Mouse (Mus musculus) hindbrain, embryonic 16.5 days (tissue): ENCODE results near the gene Gm9112. TPM values are rescaled to one million over a fixed set of nuclear protein-coding genes. Genes with fewer than 3 reads are reported as not detected.
A peak's percentile ranks its signal among the peaks of the same experiment; 100 is the strongest.
"Not testable (repeated sequence)": the region's sequence is repeated elsewhere in the genome, so short reads cannot be mapped to it uniquely, and the experiment has no call there.

ENCODE experiments used
- ATAC-seq: fragments of 200-750 bp; cut with Nextera tagmentation; 2 replicates; pipeline ENCODE4 v1.8.0; 2017; ENCODE audit warnings: moderate TSS enrichment, moderate library complexity
- H3K27ac ChIP-seq: fragments of 300-500 bp; sonication (generic); 2 replicates; pipeline ENCODE4 v1.5.1; 2014; ENCODE audit warnings: low read depth, mild to moderate bottlenecking, control low read depth, low read length, moderate library complexity
- H3K27me3 ChIP-seq: fragments of 300-500 bp; sonication (generic); replicated peaks from 2 replicates; pipeline ENCODE4 v1.6.1; 2014; ENCODE audit warnings: low read length; ENCODE audit not compliant: control insufficient read depth, insufficient read depth
- H3K36me3 ChIP-seq: fragments of 300-500 bp; sonication (generic); 2 replicates; pipeline ENCODE4 v1.6.1; 2014; ENCODE audit warnings: mild to moderate bottlenecking, low read length, moderate library complexity, mixed read lengths; ENCODE audit not compliant: control insufficient read depth, insufficient read depth
- H3K4me1 ChIP-seq: fragments of 300-500 bp; sonication (generic); 2 replicates; pipeline ENCODE4 v1.6.1; 2014; ENCODE audit warnings: low read depth, low read length; ENCODE audit not compliant: control insufficient read depth, insufficient read depth
- H3K4me2 ChIP-seq: fragments of 300-500 bp; sonication (generic); 2 replicates; pipeline ENCODE4 v1.6.1; 2014; ENCODE audit warnings: mild to moderate bottlenecking, low read length, control low read depth, moderate library complexity
- H3K4me3 ChIP-seq: fragments of 300-500 bp; sonication (generic); 2 replicates; pipeline ENCODE4 v1.5.1; 2014; ENCODE audit warnings: mild to moderate bottlenecking, low read length, control low read depth, moderate library complexity
- H3K9ac ChIP-seq: fragments of 300-500 bp; sonication (generic); 2 replicates; pipeline ENCODE4 v1.6.1; 2014; ENCODE audit warnings: low read depth, mild to moderate bottlenecking, control low read depth, low read length, moderate library complexity
- H3K9me3 ChIP-seq: fragments of 300-500 bp; sonication (generic); 2 replicates; pipeline ENCODE4 v1.6.1; 2014; ENCODE audit warnings: mild to moderate bottlenecking, low read length, moderate library complexity; ENCODE audit not compliant: control insufficient read depth
- WGBS: fragments of 180-500 bp; shearing (Covaris S2); extraction: QIAGEN DNeasy Blood & Tissue Kit; methylation state at CpG from one replicate; pipeline ENCODE4 v1.1.7; 2014; 5-methylcytosine and 5-hydroxymethylcytosine counted together
- polyA plus RNA-seq: library from polyadenylated mRNA; unstranded; fragments of >200 nt; fragmentation: Nextera tagmentation; extraction: Ambion mirVana; gene quantifications from 2 replicates; pipeline ENCODE4 v1.2.1, GENCODE M21; 2015

Gene Gm9112
- not detected in 2 replicates for polyA plus RNA-seq

DNA sequence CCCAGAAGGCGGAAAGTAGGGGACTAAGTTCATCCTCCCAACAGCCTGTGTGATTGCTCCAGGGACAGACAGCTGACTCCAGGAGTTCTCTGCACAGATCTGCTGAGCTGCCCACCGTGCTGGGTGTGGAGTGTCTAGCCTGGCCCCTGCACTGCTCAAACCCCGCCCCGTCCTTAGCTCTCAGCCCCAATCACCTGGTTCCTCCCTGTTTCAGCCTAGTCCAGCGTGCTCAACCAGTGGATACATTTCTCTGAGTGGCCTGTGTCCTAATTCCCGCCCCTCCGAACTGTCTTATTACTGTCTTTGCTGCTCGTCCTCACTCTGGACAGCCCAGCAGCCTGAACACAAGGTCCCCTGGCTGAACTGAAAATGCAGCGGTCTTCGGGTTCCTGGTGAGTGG, at the start of gene Gm9112, which contains the start of gene Dmrtc1b:
Gene Gm9112, minus strand, starts transcription at position 101 of the 400 bp plus-strand sequence.
Gene Dmrtc1b, plus strand, starts transcription at position 331 of the 400 bp plus-strand sequence.
- ATAC-seq, H3K4me2 ChIP-seq, H3K4me1 ChIP-seq, H3K27ac ChIP-seq, H3K9me3 ChIP-seq, H3K4me3 ChIP-seq, H3K9ac ChIP-seq, H3K27me3 ChIP-seq, H3K36me3 ChIP-seq: not testable (repeated sequence)
- 88% methylated on average over 6 of the region's 10 CpGs for WGBS

DNA sequence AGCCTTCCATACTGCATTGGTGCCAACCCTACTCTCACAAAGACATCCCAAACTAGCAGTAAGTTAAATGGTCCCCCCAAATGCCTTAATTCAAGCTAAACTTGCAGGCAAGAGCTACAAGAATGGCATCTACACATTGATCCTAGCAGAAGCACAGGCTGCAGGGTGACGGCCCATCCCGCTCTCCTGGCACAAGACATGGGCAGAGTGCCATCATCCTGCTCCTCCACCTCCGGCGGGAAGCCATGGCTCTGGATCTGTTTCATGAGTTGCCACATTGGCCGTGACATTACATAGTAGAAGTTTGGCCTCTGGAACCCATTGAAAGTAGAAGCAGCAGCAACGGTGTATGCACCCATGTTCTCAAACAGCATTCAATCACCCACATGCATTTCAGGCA, 16.8 kb upstream of the Gm9112 start:
- not testable (repeated sequence) for H3K4me1 ChIP-seq, H3K4me3 ChIP-seq, H3K9ac ChIP-seq, H3K9me3 ChIP-seq, H3K27me3 ChIP-seq, H3K4me2 ChIP-seq, H3K27ac ChIP-seq, H3K36me3 ChIP-seq, ATAC-seq
- WGBS: 87% methylated on average over 6 of the region's 6 CpGs

DNA sequence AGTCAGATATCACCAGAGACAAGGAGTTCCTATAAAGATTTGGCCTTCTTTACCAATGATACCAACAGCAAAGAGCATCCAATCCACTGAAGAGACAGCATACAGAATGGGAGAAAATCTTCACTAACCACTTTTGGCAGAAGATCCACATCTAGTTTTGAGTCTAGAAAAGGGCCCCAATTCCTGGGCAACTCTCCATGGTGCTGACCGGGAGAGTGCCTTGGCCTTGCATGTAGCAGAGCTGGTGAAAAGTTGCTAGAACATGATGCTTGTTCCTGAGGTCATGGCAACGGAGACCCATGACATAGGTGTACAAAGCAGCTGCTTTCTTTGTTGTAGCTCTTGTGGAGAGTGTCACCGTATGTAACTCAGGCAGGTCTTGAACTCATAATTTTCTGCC, 6.8 kb downstream of the Gm9112 start:
- not testable (repeated sequence) for ATAC-seq, H3K9ac ChIP-seq, H3K4me1 ChIP-seq, H3K4me2 ChIP-seq, H3K9me3 ChIP-seq, H3K4me3 ChIP-seq, H3K27ac ChIP-seq, H3K36me3 ChIP-seq, H3K27me3 ChIP-seq
- WGBS: 73% methylated on average over 3 of the region's 3 CpGs

DNA sequence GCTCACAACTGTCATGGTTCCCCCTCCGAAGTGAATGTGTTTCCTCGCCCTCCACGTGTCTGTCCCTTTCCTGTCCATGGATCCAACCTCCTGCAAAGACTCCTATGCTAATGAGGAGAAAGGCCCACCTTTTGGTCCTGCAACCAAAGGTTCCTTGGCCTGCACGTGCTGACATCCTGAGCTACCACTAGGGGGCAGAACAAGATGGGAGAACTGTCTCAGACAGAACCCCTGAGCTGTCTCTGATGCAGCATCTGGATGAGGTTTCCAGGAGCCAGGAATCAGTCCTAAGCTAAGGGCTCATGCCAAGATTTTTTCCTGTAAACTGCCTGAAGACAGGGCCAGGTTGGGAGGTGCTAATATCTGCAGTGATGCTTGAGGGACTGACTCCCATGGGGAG, 18.2 kb downstream of the Gm9112 start:
- not testable (repeated sequence) for H3K4me3 ChIP-seq, H3K27me3 ChIP-seq, H3K9me3 ChIP-seq, H3K9ac ChIP-seq, H3K27ac ChIP-seq, H3K4me2 ChIP-seq, H3K36me3 ChIP-seq, H3K4me1 ChIP-seq
- ATAC-seq: peak; percentile 72
- 11% methylated on average over 3 of the region's 4 CpGs for WGBS

DNA sequence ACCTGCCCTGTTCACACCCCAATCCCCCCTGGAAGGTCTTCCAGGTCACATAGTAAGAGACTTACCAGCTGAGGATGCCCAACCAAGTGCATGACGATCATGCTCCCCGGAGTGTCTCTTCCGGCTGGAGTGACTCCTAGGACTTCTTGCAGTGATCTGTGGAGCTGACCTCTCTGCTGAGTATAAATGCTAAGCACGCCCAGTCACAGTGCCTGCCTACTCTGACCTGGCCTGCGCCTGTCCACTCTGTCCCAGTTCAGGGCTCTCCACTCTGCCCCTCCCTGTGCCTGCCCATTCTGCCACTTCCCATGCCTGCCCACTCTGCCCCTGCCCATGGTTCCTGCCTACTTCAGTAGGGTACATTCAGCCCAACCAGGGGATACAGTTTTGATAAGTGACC, 20.6 kb downstream of the Gm9112 start, which contains the start of gene Gm3880:
Gene Gm3880, minus strand, starts transcription at position 101 of the 400 bp plus-strand sequence.
- H3K9ac ChIP-seq, H3K4me2 ChIP-seq, H3K27me3 ChIP-seq, H3K9me3 ChIP-seq, H3K27ac ChIP-seq, H3K4me3 ChIP-seq, H3K36me3 ChIP-seq, H3K4me1 ChIP-seq, ATAC-seq: not testable (repeated sequence)
- whole genome bisulfite sequencing: 79% methylated on average over 4 of the region's 5 CpGs

DNA sequence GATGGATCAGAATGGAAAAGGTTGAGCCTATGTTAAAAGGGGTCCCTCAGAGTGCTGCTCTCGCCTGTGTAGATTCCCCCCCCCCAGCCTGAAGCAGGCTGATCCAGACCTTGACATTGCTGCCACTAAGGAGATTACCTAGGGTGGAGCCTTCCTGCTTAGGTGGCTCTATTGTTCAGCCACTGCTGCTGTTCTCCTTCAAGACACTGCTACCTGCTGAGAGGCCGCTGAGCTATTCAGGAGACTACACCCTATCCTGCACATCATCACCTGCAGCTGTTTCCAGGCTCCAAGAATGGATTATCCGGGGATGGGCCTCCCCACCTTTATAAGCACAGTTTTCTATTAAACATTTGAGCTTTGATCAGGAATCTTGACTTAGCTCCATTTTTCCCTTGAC, 22.7 kb downstream of the Gm9112 start:
- WGBS: 63% methylated on average over 3 of the region's 3 CpGs
- H3K4me2 ChIP-seq, H3K27ac ChIP-seq, H3K36me3 ChIP-seq, H3K4me3 ChIP-seq, H3K27me3 ChIP-seq, ATAC-seq, H3K9me3 ChIP-seq, H3K4me1 ChIP-seq, H3K9ac ChIP-seq: not testable (repeated sequence)

DNA sequence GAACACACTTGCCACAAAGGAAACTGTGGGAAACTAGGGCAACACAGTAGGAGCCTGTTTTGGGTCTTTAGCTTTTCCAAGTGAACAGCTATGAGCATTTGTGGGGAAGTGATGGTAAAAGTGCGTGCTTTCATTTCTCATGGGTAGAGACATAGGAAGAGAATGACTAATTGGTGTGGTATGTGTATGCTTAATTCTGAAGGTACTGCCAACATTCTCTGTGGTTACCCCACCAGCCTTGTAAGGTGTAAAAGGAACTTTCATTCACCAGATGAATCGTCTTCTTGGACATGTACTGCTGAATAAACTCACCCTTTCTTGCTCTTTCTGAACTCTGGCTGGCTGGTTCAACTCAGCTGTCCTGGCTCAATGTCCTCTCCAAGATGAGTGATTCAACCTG, 40.8 kb downstream of the Gm9112 start:
- H3K27me3 ChIP-seq: 0 out of 2 replicates have a peak, but pooled peaks cover 2% of the 10 kb centered on the region
- no peaks in the 10 kb centered on the region for H3K9me3 ChIP-seq
- H3K4me2 ChIP-seq: no peak overlapping the region
- no peak overlapping the region for H3K27ac ChIP-seq
- H3K4me1 ChIP-seq: no peaks in the 10 kb centered on the region
- no peaks in the 10 kb centered on the region for H3K36me3 ChIP-seq
- WGBS: 82% methylated on average over 2 of the region's 2 CpGs
- H3K9ac ChIP-seq: no peak overlapping the region
- no peak overlapping the region for H3K4me3 ChIP-seq
- ATAC-seq: no peak

DNA sequence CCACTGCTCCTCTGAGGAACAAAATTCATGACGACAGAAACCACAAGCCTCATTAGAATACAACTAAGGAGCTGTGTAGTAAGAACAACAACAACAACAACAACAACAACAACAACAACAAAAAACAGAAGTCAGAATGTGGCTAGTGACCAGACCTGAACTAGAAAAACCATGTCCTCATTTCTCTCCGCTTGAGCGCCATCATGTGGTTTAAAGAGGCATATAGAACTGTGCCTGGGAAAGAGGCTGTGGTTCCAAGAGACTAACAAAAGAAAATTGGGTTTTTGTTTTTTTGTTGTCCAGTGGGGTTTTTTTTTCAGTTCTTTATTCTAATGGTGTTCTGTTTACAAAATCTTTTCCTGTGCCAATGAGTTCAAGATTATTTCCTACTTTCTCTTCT, 46.7 kb downstream of the Gm9112 start:
- no peaks in the 10 kb centered on the region for H3K27me3 ChIP-seq
- ATAC-seq: no peak
- no peaks in the 10 kb centered on the region for H3K9me3 ChIP-seq
- H3K9ac ChIP-seq: no peak overlapping the region
- H3K27ac ChIP-seq: no peak overlapping the region
- no peak overlapping the region for H3K4me3 ChIP-seq
- H3K4me2 ChIP-seq: no peak overlapping the region
- no peaks in the 10 kb centered on the region for H3K36me3 ChIP-seq
- H3K4me1 ChIP-seq: no peaks in the 10 kb centered on the region
- 8% methylated on average over 3 of the region's 3 CpGs for WGBS
